Mouse (Mus musculus) spleen, adult 12 weeks (tissue): ENCODE measurements around the gene Nedd9.

Experiments
- DNase-seq: peaks from one replicate; pipeline ENCODE4 v3.0.0; 2022; ENCODE audit warnings: low spot score

Gene Nedd9

GRCm38 (mm10) chr13:41456292-41457029, 30.7 kb downstream of the Nedd9 start:
- DNase-seq, result no peak

DNA sequence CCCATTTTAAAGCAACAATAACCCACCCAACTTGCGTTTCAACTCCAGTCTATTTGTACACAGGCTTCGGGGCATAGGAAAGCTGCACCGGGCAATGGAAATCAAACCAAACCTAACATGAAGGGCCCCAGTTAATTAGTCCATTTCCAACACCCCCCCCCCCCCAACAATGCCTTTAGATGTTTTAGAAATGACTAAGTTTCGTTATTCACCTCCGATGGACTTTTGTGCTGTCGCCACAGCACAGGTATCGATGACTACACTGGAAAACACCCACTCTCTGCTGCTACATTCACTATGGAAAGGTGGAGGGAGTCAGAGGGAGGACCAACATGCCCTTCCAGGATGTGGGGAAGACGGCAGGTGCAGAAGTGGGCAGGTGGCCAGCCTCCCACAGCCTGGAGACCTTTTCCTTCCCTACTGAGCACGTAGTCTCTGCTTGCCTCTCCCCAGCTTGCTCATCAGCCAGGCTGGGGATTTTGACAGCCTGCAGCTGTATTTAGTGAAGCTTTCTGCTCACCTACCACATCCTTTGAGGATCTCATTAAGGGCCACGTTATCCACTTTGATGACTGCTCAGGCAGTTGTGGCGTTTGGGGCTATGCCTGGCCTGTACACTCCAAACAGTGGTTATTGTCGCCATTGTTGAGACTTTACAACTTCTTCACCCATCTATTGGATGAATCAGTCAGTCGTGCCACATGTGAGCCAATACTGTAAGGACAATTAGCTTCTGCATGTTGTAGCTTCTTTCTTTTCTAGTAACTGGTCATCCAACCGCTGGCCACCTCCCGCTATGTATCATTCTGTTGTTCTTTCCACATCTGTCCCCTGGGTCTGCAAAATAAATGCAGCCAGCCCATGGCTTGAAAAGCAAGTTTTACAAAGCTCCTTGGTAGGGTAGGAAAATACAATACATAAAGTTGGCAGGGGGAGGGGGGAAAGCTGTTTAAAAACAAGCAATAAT, 33.7 kb downstream of the Nedd9 start:
- DNase-seq, result no peak

DNA sequence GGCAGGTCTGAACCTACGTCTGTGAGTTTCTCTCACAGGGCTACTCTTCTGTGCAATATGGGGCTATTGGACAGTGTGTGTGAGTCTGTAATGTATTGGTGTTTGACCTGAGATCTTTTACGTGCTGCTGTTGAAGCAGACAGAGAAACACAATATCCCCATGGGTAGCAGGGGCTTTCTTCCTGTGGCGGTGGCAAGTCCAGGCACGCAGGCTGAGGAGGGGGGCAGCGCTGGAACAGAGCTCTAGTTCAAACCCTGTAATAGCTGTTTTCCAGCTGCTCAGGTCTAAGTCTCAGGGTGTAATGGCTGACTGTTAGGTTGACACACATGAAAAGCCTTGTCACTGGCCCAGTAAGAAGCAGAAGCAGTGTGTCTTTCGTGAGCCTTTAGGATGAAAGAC, 36.3 kb downstream of the Nedd9 start:
- DNase-seq, result no peak

DNA sequence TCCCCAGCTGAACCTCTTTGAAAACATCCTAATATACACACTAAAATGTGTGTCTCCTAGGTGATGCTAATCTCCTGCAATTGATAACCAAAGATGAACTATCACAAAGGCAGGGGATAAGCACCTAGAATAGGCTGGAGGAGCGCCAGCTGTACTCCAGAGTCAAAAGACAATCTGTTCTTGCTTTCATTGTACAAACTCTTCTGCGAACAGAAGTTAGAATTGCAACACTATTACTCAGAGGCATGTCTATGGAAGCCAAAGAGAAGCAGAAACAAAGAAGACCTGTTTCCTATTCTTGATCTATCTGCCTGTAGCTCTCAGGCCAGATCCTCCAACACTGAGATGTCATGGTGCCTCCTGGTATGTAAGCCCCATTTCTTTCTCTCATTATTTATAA, 38.0 kb downstream of the Nedd9 start:
- DNase-seq, result no peak

GRCm38 (mm10) chr13:41447209-41447608, 40.0 kb downstream of the Nedd9 start:
- no peak for DNase-seq

DNA sequence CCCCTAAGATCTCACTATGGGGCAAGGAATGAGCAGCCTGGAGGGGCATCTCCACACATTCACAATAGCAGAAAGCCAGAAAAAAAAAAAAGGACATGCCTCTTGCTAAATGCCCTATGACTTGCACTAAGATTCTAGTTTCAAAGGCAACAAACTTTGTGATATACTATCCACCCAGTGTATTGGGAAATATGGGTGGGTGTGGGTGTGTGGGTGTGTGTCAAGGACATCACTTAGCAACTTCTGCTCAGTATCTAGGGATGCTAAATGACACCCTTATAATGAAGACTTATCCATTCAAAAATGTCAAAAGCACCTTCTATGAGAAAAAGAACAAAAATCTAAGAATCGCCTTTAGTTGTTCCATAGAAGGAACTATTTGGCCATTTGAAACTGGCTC, 40.6 kb downstream of the Nedd9 start:
- DNase-seq, result no peak

- DNase-seq, result no peak
Observed at GRCm38 (mm10) chr13:41445067-41445808, 41.9 kb downstream of the Nedd9 start.

- no peak for DNase-seq
Observed at GRCm38 (mm10) chr13:41444230-41444629, 42.9 kb downstream of the Nedd9 start.

DNA sequence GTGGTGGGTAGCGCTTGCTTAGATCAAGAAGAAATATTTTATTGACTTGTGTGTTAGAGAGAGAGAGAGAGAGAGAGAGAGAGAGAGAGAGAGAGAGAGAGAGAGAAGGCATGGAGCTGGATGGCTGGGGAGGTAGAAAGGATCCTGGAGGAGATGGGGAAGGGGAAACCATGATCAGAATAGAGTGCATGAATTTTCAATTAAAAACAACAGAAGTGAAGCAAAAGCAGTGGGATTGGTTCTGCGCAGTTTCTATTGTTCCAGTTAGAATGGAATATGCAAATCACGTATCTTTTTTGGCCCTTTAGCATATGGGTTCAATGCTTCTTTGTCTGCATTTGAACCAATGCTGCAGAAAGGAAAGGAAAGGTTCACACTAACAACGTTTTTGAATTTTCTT, 45.0 kb downstream of the Nedd9 start:
- DNase-seq, result no peak

DNA sequence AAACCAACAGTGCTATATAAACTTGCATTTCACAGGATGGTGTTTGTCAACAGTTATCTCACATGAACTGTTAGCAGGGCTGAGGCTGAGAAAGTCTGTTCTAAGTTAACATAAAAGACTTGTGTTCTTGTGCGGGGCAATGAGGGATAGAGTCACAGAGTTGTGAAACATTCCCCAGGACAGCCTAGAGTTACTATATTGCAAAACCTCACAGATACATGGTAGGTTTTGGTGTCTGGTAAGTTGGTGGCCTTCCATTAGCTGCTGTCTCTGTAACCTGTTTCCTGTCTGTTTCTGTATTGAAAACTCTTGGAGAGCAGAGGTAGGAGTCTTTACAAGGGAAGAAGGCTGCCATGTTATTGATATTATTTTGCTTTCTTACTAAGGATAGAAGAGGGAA, 47.0 kb downstream of the Nedd9 start:
- no peak for DNase-seq

DNA sequence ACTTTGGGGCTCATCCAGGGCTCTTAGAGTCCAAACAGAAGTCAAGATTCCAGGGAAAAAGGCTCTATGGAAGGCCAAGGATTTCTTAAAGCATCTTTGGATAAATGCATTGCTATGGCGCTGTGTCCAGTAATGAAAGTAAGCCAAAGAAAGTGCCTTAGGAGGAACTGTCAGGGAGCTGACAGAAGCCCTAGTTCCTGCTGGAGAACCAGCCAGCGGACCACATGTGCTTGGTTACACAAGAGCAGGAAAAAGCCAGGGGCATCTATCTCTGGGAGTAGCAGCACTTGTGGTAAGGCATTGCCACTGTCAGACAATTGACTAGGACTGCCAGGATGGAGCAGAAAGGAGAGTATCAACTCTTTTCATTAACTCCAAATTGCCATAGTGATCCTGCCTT, 49.8 kb downstream of the Nedd9 start:
- DNase-seq, result no peak

- no peak for DNase-seq
Observed at GRCm38 (mm10) chr13:41436731-41437130, 50.4 kb downstream of the Nedd9 start.

- no peak for DNase-seq
Observed at GRCm38 (mm10) chr13:41433201-41433600, 54.0 kb downstream of the Nedd9 start.

- no peak for DNase-seq
Observed at GRCm38 (mm10) chr13:41431795-41432194, 55.4 kb downstream of the Nedd9 start.

- no peak for DNase-seq
Observed at GRCm38 (mm10) chr13:41427046-41427445, 60.1 kb downstream of the Nedd9 start.

DNA sequence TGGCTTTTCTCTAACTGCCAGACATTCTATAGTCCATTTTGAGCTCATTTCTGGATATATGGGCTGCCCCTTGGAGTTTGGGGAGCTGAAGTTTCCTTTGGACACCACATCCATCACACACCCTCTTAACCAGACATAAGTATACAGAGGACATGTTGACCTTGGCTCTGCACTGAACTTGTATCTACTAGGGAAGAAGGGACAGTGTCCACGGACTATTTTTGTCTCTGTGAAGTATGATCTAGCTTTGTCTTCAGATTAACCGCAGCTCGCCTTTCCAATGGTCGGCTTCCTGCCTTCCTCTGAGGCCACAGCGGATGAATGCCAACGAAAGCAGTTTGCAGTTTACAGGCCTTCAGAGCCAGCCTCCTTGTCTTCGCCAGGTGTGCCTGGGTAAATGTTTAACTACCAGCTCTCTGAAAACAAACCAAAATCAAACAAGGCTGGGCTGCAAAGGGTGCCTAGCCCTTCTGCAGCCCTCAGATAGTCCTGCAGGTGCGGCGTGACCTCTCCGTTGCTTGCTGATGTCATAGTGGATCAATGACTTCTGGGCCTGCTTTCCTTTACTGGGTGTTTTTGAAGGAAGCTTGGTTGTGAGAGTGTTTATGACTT, 63.6 kb downstream of the Nedd9 start:
- DNase-seq, result no peak

DNA sequence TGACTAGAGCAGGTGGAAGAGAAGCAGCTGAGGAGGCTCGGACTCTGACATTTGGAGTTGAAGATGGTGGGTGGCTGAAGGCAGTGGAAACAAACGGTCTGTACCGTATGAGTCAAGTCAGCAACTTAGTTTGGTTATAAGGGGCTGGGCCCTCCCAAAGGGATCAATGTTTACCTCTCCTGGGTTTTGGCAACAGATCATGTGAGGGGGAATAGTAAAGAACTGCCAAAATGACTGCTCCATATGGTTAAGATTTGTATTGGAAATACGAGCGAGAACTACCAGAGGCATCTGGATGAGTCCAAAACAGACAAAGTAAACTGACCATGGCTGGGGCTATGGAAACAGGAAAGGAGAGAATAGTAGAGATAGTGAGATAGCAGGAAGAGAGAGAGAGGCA, 64.6 kb downstream of the Nedd9 start:
- DNase-seq, result no peak

GRCm38 (mm10) chr13:41420376-41420775, 66.8 kb downstream of the Nedd9 start:
- no peak for DNase-seq

DNA sequence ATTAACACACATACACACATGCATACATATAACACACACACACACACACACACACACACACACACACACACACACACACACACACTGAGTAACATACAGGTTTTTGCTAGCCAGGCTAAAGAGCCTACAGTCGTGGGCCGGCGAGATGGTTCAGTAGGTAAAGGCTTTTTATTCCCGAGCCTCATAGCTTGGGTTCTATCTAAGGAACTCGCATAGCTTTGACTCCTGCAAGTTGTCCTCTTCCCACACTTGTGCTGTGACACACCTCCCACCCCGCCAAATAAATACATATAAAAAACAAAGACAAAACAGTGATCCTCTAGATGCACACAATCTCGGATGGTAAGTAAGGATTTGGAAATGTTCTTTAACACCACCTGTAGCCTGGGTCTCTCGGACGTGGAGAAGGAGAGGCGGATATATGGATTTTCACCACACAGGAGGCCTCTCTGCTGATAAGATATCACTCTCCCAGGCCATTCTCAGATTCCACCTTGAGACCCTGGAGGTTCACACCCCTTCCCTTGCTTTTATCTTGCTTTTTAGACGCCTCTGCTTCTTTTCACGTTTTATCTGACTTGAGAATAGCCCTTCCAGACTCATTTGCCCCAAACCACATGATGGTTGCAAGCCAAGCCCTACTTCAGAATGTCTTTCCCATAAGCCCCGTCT, 68.8 kb downstream of the Nedd9 start:
- no peak for DNase-seq

- DNase-seq, result no peak
Observed at GRCm38 (mm10) chr13:41416065-41417016, 70.8 kb downstream of the Nedd9 start.
